Mouse (Mus musculus) MEL (cell line): ENCODE data around the gene Cnst. TPM values are rescaled to one million over a fixed set of nuclear protein-coding genes. Genes with fewer than 3 reads are reported as not detected.

Experiments used
- DNase-seq: peaks from one replicate; pipeline ENCODE4 v3.0.0; 2011; ENCODE audit warnings: low read depth, low spot score
- H3K27ac ChIP-seq: 2 replicates; pipeline ENCODE4 v1.5.1; 2012; ENCODE audit warnings: low read depth, mild to moderate bottlenecking, control low read depth, low read length, moderate library complexity; ENCODE audit not compliant: control insufficient read depth
- H3K27me3 ChIP-seq, 2 experiments: fragments of 150-350 bp in 1 of 2; sonication (generic) in 1 of 2; 2 replicates each; pipeline ENCODE4 v1.6.1; 2012; ENCODE audit warnings: low read length in 2 of 2, mild to moderate bottlenecking in 2 of 2, improper control_type of control experiment in 1 of 2, moderate library complexity in 1 of 2; ENCODE audit not compliant: insufficient read depth in 2 of 2, control insufficient read depth in 1 of 2
- H3K36me3 ChIP-seq, 2 experiments: 2 replicates each; pipeline ENCODE4 v1.6.1; 2012 to 2014; ENCODE audit warnings: low read length in 2 of 2, improper control_type of control experiment in 1 of 2, inconsistent platforms in 1 of 2, mild to moderate bottlenecking in 1 of 2; ENCODE audit not compliant: insufficient read depth in 2 of 2, control insufficient read depth in 1 of 2
- H3K4me1 ChIP-seq, 2 experiments: fragments of 150-350 bp in 1 of 2; sonication (generic) in 1 of 2; 2 replicates each; pipeline ENCODE4 v1.6.1; 2012; ENCODE audit warnings: low read length in 2 of 2, improper control_type of control experiment in 1 of 2, mild to moderate bottlenecking in 1 of 2; ENCODE audit not compliant: insufficient read depth in 2 of 2, control insufficient read depth in 1 of 2
- H3K4me3 ChIP-seq, 2 experiments: fragments of 150-350 bp in 1 of 2; sonication (generic) in 1 of 2; 2 replicates each; pipeline ENCODE4 v1.5.1; 2012; ENCODE audit warnings: low read depth in 2 of 2, low read length in 2 of 2, mild to moderate bottlenecking in 2 of 2, moderate library complexity in 2 of 2, control low read depth in 1 of 2, improper control_type of control experiment in 1 of 2; ENCODE audit not compliant: control insufficient read depth in 1 of 2, insufficient read depth in 1 of 2
- H3K79me2 ChIP-seq: 2 replicates; pipeline ENCODE4 v1.6.1; 2012; ENCODE audit warnings: mild to moderate bottlenecking, low read length, moderate library complexity; ENCODE audit not compliant: control insufficient read depth, poor library complexity, insufficient read depth
- H3K9ac ChIP-seq: 2 replicates; pipeline ENCODE4 v1.6.1; 2012; ENCODE audit warnings: low read depth, mild to moderate bottlenecking, control low read depth, low read length, moderate library complexity; ENCODE audit not compliant: control insufficient read depth, poor library complexity, severe bottlenecking
- H3K9me3 ChIP-seq: fragments of 150-350 bp; sonication (generic); replicated peaks from 2 replicates; pipeline ENCODE4 v1.6.1; 2012; ENCODE audit warnings: mild to moderate bottlenecking, low read length, improper control_type of control experiment, moderate library complexity; ENCODE audit not compliant: insufficient read depth
- BHLHE40 ChIP-seq: IDR thresholded peaks from 2 replicates; pipeline ENCODE4 v1.6.1; 2012; ENCODE audit warnings: low read depth, mild to moderate bottlenecking, inconsistent platforms, low read length, improper control_type of control experiment, borderline replicate concordance
- CHD1 ChIP-seq: IDR thresholded peaks from 2 replicates; pipeline ENCODE4 v1.6.1; 2012; ENCODE audit warnings: low read depth, mild to moderate bottlenecking, inconsistent platforms, low read length, improper control_type of control experiment
- CHD2 ChIP-seq: IDR thresholded peaks from 2 replicates; pipeline ENCODE4 v1.6.1; 2011; ENCODE audit warnings: low read length, improper control_type of control experiment
- ETS1 ChIP-seq: IDR thresholded peaks from 2 replicates; pipeline ENCODE4 v1.6.1; 2012; ENCODE audit warnings: low read depth, mild to moderate bottlenecking, inconsistent platforms, low read length, improper control_type of control experiment, moderate library complexity
- GABPA ChIP-seq: IDR thresholded peaks from 2 replicates; pipeline ENCODE4 v1.6.1; 2012; ENCODE audit warnings: low read depth, mild to moderate bottlenecking, inconsistent platforms, low read length, improper control_type of control experiment, moderate library complexity
- GATA1 ChIP-seq: IDR thresholded peaks from 2 replicates; pipeline ENCODE4 v1.6.1; 2011; ENCODE audit warnings: low read depth, low read length, improper control_type of control experiment
- HCFC1 ChIP-seq: IDR thresholded peaks from 2 replicates; pipeline ENCODE4 v1.6.1; 2012; ENCODE audit warnings: low read depth, mild to moderate bottlenecking, inconsistent platforms, low read length, improper control_type of control experiment, moderate library complexity
- MAFK ChIP-seq: IDR thresholded peaks from 2 replicates; pipeline ENCODE4 v1.6.1; 2011; ENCODE audit warnings: low read depth, mild to moderate bottlenecking, low read length, improper control_type of control experiment, borderline replicate concordance
- MAX ChIP-seq: IDR thresholded peaks from 2 replicates; pipeline ENCODE4 v1.6.1; 2011; ENCODE audit warnings: low read length, improper control_type of control experiment
- MXI1 ChIP-seq: IDR thresholded peaks from 2 replicates; pipeline ENCODE4 v1.6.1; 2011; ENCODE audit warnings: mild to moderate bottlenecking, low read depth, low read length, improper control_type of control experiment
- MYB ChIP-seq: IDR thresholded peaks from 2 replicates; pipeline ENCODE4 v1.6.1; 2011; ENCODE audit warnings: mild to moderate bottlenecking, low read depth, low read length, improper control_type of control experiment
- MYC ChIP-seq: IDR thresholded peaks from 2 replicates; pipeline ENCODE4 v1.6.1; 2011; ENCODE audit warnings: low read depth, mild to moderate bottlenecking, low read length, improper control_type of control experiment, moderate library complexity
- NELFE ChIP-seq: IDR thresholded peaks from 2 replicates; pipeline ENCODE4 v1.6.1; 2011; ENCODE audit warnings: low read depth, low read length, improper control_type of control experiment
- NRF1 ChIP-seq: IDR thresholded peaks from 2 replicates; pipeline ENCODE4 v1.6.1; 2014; ENCODE audit warnings: low read depth, mild to moderate bottlenecking, inconsistent platforms, low read length, improper control_type of control experiment, moderate library complexity; ENCODE audit not compliant: poor library complexity, insufficient read depth, severe bottlenecking
- POLR2AphosphoS2 ChIP-seq: IDR thresholded peaks from 2 replicates; pipeline ENCODE4 v1.6.1; 2011; ENCODE audit warnings: low read length, improper control_type of control experiment
- POLR2AphosphoS5 ChIP-seq: IDR thresholded peaks from 2 replicates; pipeline ENCODE4 v1.6.1; 2012; ENCODE audit warnings: low read depth, borderline replicate concordance, mild to moderate bottlenecking, inconsistent platforms, low read length, moderate library complexity, mixed read lengths
- RAD21 ChIP-seq: IDR thresholded peaks from 2 replicates; pipeline ENCODE4 v1.6.1; 2011; ENCODE audit warnings: mild to moderate bottlenecking, low read depth, low read length, improper control_type of control experiment
- RCOR1 ChIP-seq: IDR thresholded peaks from 2 replicates; pipeline ENCODE4 v1.6.1; 2012; ENCODE audit warnings: low read depth, mild to moderate bottlenecking, inconsistent platforms, low read length, improper control_type of control experiment
- SMC3 ChIP-seq: IDR thresholded peaks from 2 replicates; pipeline ENCODE4 v1.6.1; 2011; ENCODE audit warnings: low read depth, low read length, improper control_type of control experiment
- TAL1 ChIP-seq: IDR thresholded peaks from 2 replicates; pipeline ENCODE4 v1.6.1; 2012; ENCODE audit warnings: mild to moderate bottlenecking, inconsistent platforms, low read length, moderate library complexity, mixed read lengths
- TBP ChIP-seq: IDR thresholded peaks from 2 replicates; pipeline ENCODE4 v1.8.0; 2011; ENCODE audit warnings: low read depth, low read length, improper control_type of control experiment
- USF2 ChIP-seq, 2 experiments: IDR thresholded peaks; 2 replicates each; pipeline ENCODE4 v1.6.1; 2011 to 2012; ENCODE audit warnings: improper control_type of control experiment in 2 of 2, low read length in 2 of 2, borderline replicate concordance in 1 of 2, inconsistent platforms in 1 of 2, low read depth in 1 of 2, mild to moderate bottlenecking in 1 of 2; ENCODE audit not compliant: insufficient read depth in 1 of 2
- ZKSCAN1 ChIP-seq: IDR thresholded peaks from 2 replicates; pipeline ENCODE4 v1.6.1; 2012; ENCODE audit warnings: low read depth, mild to moderate bottlenecking, inconsistent platforms, low read length, improper control_type of control experiment, moderate library complexity
- ZMIZ1 ChIP-seq: IDR thresholded peaks from 2 replicates; pipeline ENCODE4 v1.6.1; 2012; ENCODE audit warnings: low read depth, mild to moderate bottlenecking, inconsistent platforms, low read length, improper control_type of control experiment, moderate library complexity
- polyA plus RNA-seq, 2 experiments: library from polyadenylated mRNA; stranded (reverse) in 1 of 2; unstranded in 1 of 2; fragments of >175 nt in 1 of 2; fragments of >200 nt in 1 of 2; gene quantifications; 2 replicates each; pipeline versions ENCODE4 v1.2.1 to v1.2.4; 2012; ENCODE audit warnings: low replicate concordance in 2 of 2, low read depth in 1 of 2; ENCODE audit not compliant: insufficient read length in 2 of 2, insufficient read depth in 1 of 2, missing spikeins in 1 of 2
- total RNA-seq: library from RNA; depleted of rRNA; stranded (reverse); fragments of 300-350 nt; gene quantifications from 2 replicates; pipeline ENCODE4 v1.2.3, GENCODE M21; 2012

Cnst gene
- total and polyA plus RNA-seq, 3 experiments: 10.4 to 12.1 TPM; not detected in 1

GRCm38 (mm10) chr1:179560845-179561430, 14.8 kb downstream of the Cnst start:
- Histone ChIP-seq H3K27me3 (no peaks in the 10 kb centered on the region), H3K9me3 (no peaks in the 10 kb centered on the region), H3K27ac (no peak overlapping the region), H3K36me3 (peaks cover 0 to 7% of the 10 kb centered on the region in 2 experiments; a peak in 2 of 4 replicates), H3K4me1 (peaks cover 0 to 5% of the 10 kb centered on the region in 2 experiments; a peak in 3 of 4 replicates), H3K9ac (no peak overlapping the region), H3K4me3 (no peak overlapping the region), H3K79me2 (no peaks in the 10 kb centered on the region)
- DNase-seq: no peak
- no peak for TF ChIP-seq USF2 (IDR thresholded peaks at IDR 0.05; ENCODE audit: borderline replicate concordance in 1 of 2, insufficient read depth in 1 of 2, low read depth in 1 of 2, low read length in 2 of 2)
- TF ChIP-seq RCOR1: no peak
- no peak for TF ChIP-seq NELFE
- TF ChIP-seq TBP: no peak
- no peak for TF ChIP-seq MYC
- TF ChIP-seq MYB: no peak
- TF ChIP-seq POLR2AphosphoS5: no peak
- TF ChIP-seq BHLHE40: no peak
- TF ChIP-seq, all 39 proteins: peak for 0

GRCm38 (mm10) chr1:179563211-179563610, 17.0 kb downstream of the Cnst start:
- no peak for TF ChIP-seq CHD2
- TF ChIP-seq ZKSCAN1: no peak
- TF ChIP-seq MAFK: no peak
- TF ChIP-seq RAD21: no peak
- TF ChIP-seq NRF1: no peak
- no peak for TF ChIP-seq MYC
- no peak for TF ChIP-seq MXI1
- no peak for TF ChIP-seq RCOR1
- TF ChIP-seq SMC3: no peak
- no peak for TF ChIP-seq ETS1
- TF ChIP-seq GATA1: no peak
- no peak for TF ChIP-seq ZMIZ1
- no peak for TF ChIP-seq CHD1
- no peak for TF ChIP-seq BHLHE40
- TF ChIP-seq HCFC1: no peak
- TF ChIP-seq MYB: no peak
- TF ChIP-seq POLR2AphosphoS2: no peak
- no peak for TF ChIP-seq GABPA
- no peak for TF ChIP-seq TAL1
- TF ChIP-seq MAX: no peak
- no peaks in the 10 kb centered on the region for H3K9me3 ChIP-seq
- H3K79me2 ChIP-seq: 0 out of 2 replicates have a peak, but pooled peaks cover 1% of the 10 kb centered on the region
- DNase-seq: no peak
- H3K9ac ChIP-seq: no peak overlapping the region
- H3K27ac ChIP-seq: no peak overlapping the region
- H3K4me3 ChIP-seq: no peak overlapping the region
- peaks cover 0 to 12% of the 10 kb centered on the region in 2 experiments for H3K4me1 ChIP-seq
- H3K36me3 ChIP-seq: peaks cover 0 to 10% of the 10 kb centered on the region in 2 experiments; a peak in 2 of 4 replicates
- no peaks in the 10 kb centered on the region for H3K27me3 ChIP-seq
